Mouse (Mus musculus) forebrain, embryonic 14.5 days (tissue): ENCODE measurements around the gene Nfya. TPM values are rescaled to one million over a fixed set of nuclear protein-coding genes. Genes with fewer than 3 reads are reported as not detected.
A peak's percentile ranks its signal among the peaks of the same experiment; 100 is the strongest.

Source experiments
- ATAC-seq: fragments of 200-750 bp; cut with Nextera tagmentation; 2 replicates; pipeline ENCODE4 v1.8.0; 2017; ENCODE audit warnings: mild to moderate bottlenecking, moderate library complexity
- DNase-seq: peaks from one replicate; pipeline ENCODE4 v3.0.0-alpha.2; 2015; ENCODE audit warnings: low spot score
- H3K27ac ChIP-seq: fragments of 300-500 bp; sonication (generic); 2 replicates; pipeline ENCODE4 v1.5.1; 2014; ENCODE audit warnings: low read depth, mild to moderate bottlenecking, control low read depth, low read length, moderate library complexity
- H3K27me3 ChIP-seq: fragments of 300-500 bp; sonication (generic); replicated peaks from 2 replicates; pipeline ENCODE4 v1.6.1; 2014; ENCODE audit warnings: low read length, control low read depth, mixed read lengths; ENCODE audit not compliant: control insufficient read depth, insufficient read depth
- H3K36me3 ChIP-seq: fragments of 300-500 bp; sonication (generic); 2 replicates; pipeline ENCODE4 v1.6.1; 2014; ENCODE audit warnings: low read length, control low read depth; ENCODE audit not compliant: control insufficient read depth, insufficient read depth
- H3K4me1 ChIP-seq: fragments of 300-500 bp; sonication (generic); 2 replicates; pipeline ENCODE4 v1.6.1; 2014; ENCODE audit warnings: antibody characterized with exemption, low read length, control low read depth; ENCODE audit not compliant: control insufficient read depth, insufficient read depth
- H3K4me2 ChIP-seq: fragments of 300-500 bp; sonication (generic); 2 replicates; pipeline ENCODE4 v1.6.1; 2014; ENCODE audit warnings: mild to moderate bottlenecking, control low read depth, low read length
- H3K4me3 ChIP-seq: fragments of 300-500 bp; sonication (generic); 2 replicates; pipeline ENCODE4 v1.5.1; 2014; ENCODE audit warnings: low read depth, low read length, control low read depth
- H3K9ac ChIP-seq: fragments of 300-500 bp; sonication (generic); 2 replicates; pipeline ENCODE4 v1.6.1; 2014; ENCODE audit warnings: mild to moderate bottlenecking, low read length, control low read depth, moderate library complexity
- H3K9me3 ChIP-seq: fragments of 300-500 bp; sonication (generic); replicated peaks from 2 replicates; pipeline ENCODE4 v1.6.1; 2016; ENCODE audit warnings: low read length, control low read depth, mixed read lengths; ENCODE audit not compliant: control insufficient read depth
- WGBS: fragments of 180-500 bp; shearing (Covaris S2); extraction: QIAGEN DNeasy Blood & Tissue Kit; methylation state at CpG from one replicate; pipeline ENCODE4 v1.1.7; 2014; 5-methylcytosine and 5-hydroxymethylcytosine counted together
- polyA plus RNA-seq: library from polyadenylated mRNA; unstranded; fragments of >200 nt; fragmentation: Nextera tagmentation; extraction: Ambion mirVana; gene quantifications from 2 replicates; pipeline ENCODE4 v1.2.1, GENCODE M21; 2014

The Nfya gene
- polyA plus RNA-seq, 1 experiment from 2014 or later: 20.7 TPM

GRCm38 (mm10) chr17:48450666-48451352 is 41.1 kb upstream of the Nfya start:
- 68% methylated on average over 13 of the region's 13 CpGs for WGBS
- no peak for DNase-seq
- no peak for ATAC-seq

GRCm38 (mm10) chr17:48447675-48448074 is 38.0 kb upstream of the Nfya start:
- Histone ChIP-seq H3K36me3 (no peaks in the 10 kb centered on the region), H3K4me2 (no peak overlapping the region), H3K9me3 (no peaks in the 10 kb centered on the region), H3K27ac (no peak overlapping the region), H3K9ac (no peak overlapping the region), H3K27me3 (no peaks in the 10 kb centered on the region), H3K4me1 (peaks cover 4% of the 10 kb centered on the region; the same call in 1 of the 2 replicates), H3K4me3 (no peak overlapping the region)
- ATAC-seq (no peak), DNase-seq (no peak)
- 79% methylated on average over 8 of the region's 8 CpGs for WGBS

More at GRCm38 (mm10) chr17:48450666-48451352, 41.1 kb upstream of the Nfya start:
- Histone ChIP-seq H3K9ac (no peak overlapping the region), H3K36me3 (no peaks in the 10 kb centered on the region), H3K4me3 (no peak overlapping the region), H3K27me3 (no peaks in the 10 kb centered on the region), H3K4me2 (no peak overlapping the region), H3K27ac (no peak overlapping the region), H3K4me1 (peaks cover 4% of the 10 kb centered on the region; the same call in 1 of the 2 replicates), H3K9me3 (no peaks in the 10 kb centered on the region)

GRCm38 (mm10) chr17:48443542-48444145 is 33.9 kb upstream of the Nfya start:
- Histone ChIP-seq H3K27me3 (no peaks in the 10 kb centered on the region), H3K4me2 (no peak overlapping the region), H3K9me3 (no peaks in the 10 kb centered on the region), H3K4me3 (no peak overlapping the region), H3K36me3 (no peaks in the 10 kb centered on the region), H3K27ac (no peak overlapping the region), H3K4me1 (no peaks in the 10 kb centered on the region), H3K9ac (no peak overlapping the region)
- ATAC-seq: no peak
- no peak for DNase-seq
- 55% methylated on average over 16 of the region's 16 CpGs for WGBS

GRCm38 (mm10) chr17:48442745-48443457 is 33.2 kb upstream of the Nfya start:
- H3K9ac ChIP-seq: no peak overlapping the region
- H3K27ac ChIP-seq: no peak overlapping the region
- no peak overlapping the region for H3K4me3 ChIP-seq
- no peaks in the 10 kb centered on the region for H3K36me3 ChIP-seq
- WGBS: 68% methylated on average over 7 of the region's 7 CpGs
- no peaks in the 10 kb centered on the region for H3K4me1 ChIP-seq
- H3K9me3 ChIP-seq: no peaks in the 10 kb centered on the region
- no peak overlapping the region for H3K4me2 ChIP-seq
- no peaks in the 10 kb centered on the region for H3K27me3 ChIP-seq
- ATAC-seq (0 out of 2 replicates have a peak, but pooled peaks have one; percentile 46), DNase-seq (peak; percentile 45)

GRCm38 (mm10) chr17:48437421-48437911 is 27.8 kb upstream of the Nfya start:
- Histone ChIP-seq H3K27me3 (no peaks in the 10 kb centered on the region), H3K4me2 (no peak overlapping the region), H3K27ac (no peak overlapping the region), H3K4me3 (no peak overlapping the region), H3K9me3 (no peaks in the 10 kb centered on the region), H3K9ac (no peak overlapping the region), H3K4me1 (no peaks in the 10 kb centered on the region), H3K36me3 (no peaks in the 10 kb centered on the region)
- DNase-seq: no peak
- 28% methylated on average over 7 of the region's 7 CpGs for WGBS
- ATAC-seq: 0 out of 2 replicates have a peak, but pooled peaks have one; percentile 19

GRCm38 (mm10) chr17:48436487-48436886 is 26.8 kb upstream of the Nfya start:
- Histone ChIP-seq H3K4me1 (no peaks in the 10 kb centered on the region), H3K9me3 (no peaks in the 10 kb centered on the region), H3K4me2 (no peak overlapping the region), H3K4me3 (no peak overlapping the region), H3K27me3 (no peaks in the 10 kb centered on the region), H3K9ac (no peak overlapping the region), H3K36me3 (no peaks in the 10 kb centered on the region), H3K27ac (no peak overlapping the region)
- no peak for DNase-seq
- 46% methylated on average over 1 of the region's 1 CpGs for WGBS
- ATAC-seq: no peak

GRCm38 (mm10) chr17:48434479-48434878 is 24.8 kb upstream of the Nfya start:
- 79% methylated on average over 5 of the region's 5 CpGs for WGBS
- H3K4me3 ChIP-seq: no peak overlapping the region
- no peak for ATAC-seq
- no peak overlapping the region for H3K9ac ChIP-seq
- H3K4me1 ChIP-seq: no peaks in the 10 kb centered on the region
- no peak overlapping the region for H3K27ac ChIP-seq
- H3K4me2 ChIP-seq: no peak overlapping the region
- no peak for DNase-seq
- H3K36me3 ChIP-seq: no peaks in the 10 kb centered on the region
- no peaks in the 10 kb centered on the region for H3K27me3 ChIP-seq
- no peaks in the 10 kb centered on the region for H3K9me3 ChIP-seq

GRCm38 (mm10) chr17:48433689-48434330 is 24.1 kb upstream of the Nfya start:
- Histone ChIP-seq H3K4me3 (no peak overlapping the region), H3K9ac (no peak overlapping the region), H3K27me3 (no peaks in the 10 kb centered on the region), H3K9me3 (no peaks in the 10 kb centered on the region), H3K4me1 (no peaks in the 10 kb centered on the region), H3K4me2 (no peak overlapping the region), H3K36me3 (no peaks in the 10 kb centered on the region), H3K27ac (no peak overlapping the region)
- 73% methylated on average over 6 of the region's 6 CpGs for WGBS
- no peak for ATAC-seq
- no peak for DNase-seq
